Mouse (Mus musculus): ENCODE results near the gene Ptdss2. TPM values are rescaled to one million over a fixed set of nuclear protein-coding genes. Genes with fewer than 3 reads are reported as not detected.
A peak's percentile ranks its signal among the peaks of the same experiment; 100 is the strongest.

The Ptdss2 gene
- polyA plus RNA-seq, 1 experiment: 71.5 TPM

GRCm38 (mm10) chr7:141173323-141173850, 51.2 kb downstream of the Ptdss2 start:
- no peaks in the 10 kb centered on the region for H3K27me3 ChIP-seq (replicated peaks; ENCODE audit: control insufficient read depth, insufficient read depth, low read length)
- DNase-seq: no peak
- TF ChIP-seq POLR2A (IDR thresholded peaks at IDR 0.05; ENCODE audit: low read depth, low read length) (no peak), CTCF (conservative IDR thresholded peaks at IDR 0.05; ENCODE audit: insufficient read depth, insufficient read length, low read depth, low read length) (no peak)
- H3K27ac ChIP-seq (ENCODE audit: insufficient read depth, low read depth, low read length): peak overlapping the region; percentile 70
- H3K4me1 ChIP-seq (ENCODE audit: control insufficient read depth, insufficient read depth, low read length): peaks cover 15% of the 10 kb centered on the region; the same call in 1 of the 2 replicates
- H3K36me3 ChIP-seq (ENCODE audit: control insufficient read depth, insufficient read depth, low read length): no peaks in the 10 kb centered on the region
- H3K4me3 ChIP-seq (ENCODE audit: insufficient read depth, low read depth, low read length): peak overlapping the region; percentile 72; the same call in 1 of the 2 replicates
- 65% methylated on average over 5 of the region's 5 CpGs for WGBS

GRCm38 (mm10) chr7:141175068-141175467, 52.9 kb downstream of the Ptdss2 start:
- Histone ChIP-seq H3K27me3 (replicated peaks; ENCODE audit: control insufficient read depth, insufficient read depth, low read length) (no peaks in the 10 kb centered on the region), H3K36me3 (ENCODE audit: control insufficient read depth, insufficient read depth, low read length) (no peaks in the 10 kb centered on the region), H3K27ac (ENCODE audit: insufficient read depth, low read depth, low read length) (no peak overlapping the region), H3K4me1 (ENCODE audit: control insufficient read depth, insufficient read depth, low read length) (peaks cover 8% of the 10 kb centered on the region; the same call in 1 of the 2 replicates), H3K4me3 (ENCODE audit: insufficient read depth, low read depth, low read length) (no peak overlapping the region)
- DNase-seq: no peak
- 85% methylated on average over 4 of the region's 4 CpGs for WGBS
- TF ChIP-seq POLR2A (IDR thresholded peaks at IDR 0.05; ENCODE audit: low read depth, low read length) (no peak), CTCF (conservative IDR thresholded peaks at IDR 0.05; ENCODE audit: insufficient read depth, insufficient read length, low read depth, low read length) (no peak; the same call in 1 of the 2 replicates)

DNA sequence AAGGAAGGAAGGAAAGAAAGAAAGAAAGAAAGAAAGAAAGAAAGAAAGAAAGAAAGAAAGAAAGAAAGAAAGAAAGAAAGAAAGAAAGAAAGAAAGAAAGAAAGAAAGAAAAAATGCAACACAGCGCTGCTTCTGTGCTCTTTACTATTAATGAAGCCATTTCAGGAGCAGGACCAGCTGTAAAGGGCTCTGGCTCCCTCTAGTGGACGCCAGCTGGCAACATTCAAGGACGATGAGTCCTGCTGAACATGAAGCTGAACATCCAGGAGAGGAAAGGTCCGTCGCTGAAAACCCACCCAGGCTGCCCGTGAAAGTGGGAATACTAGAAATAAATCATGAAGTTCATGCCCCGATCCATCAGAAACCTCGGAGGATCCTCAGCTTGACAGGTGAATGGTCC, 54.0 kb downstream of the Ptdss2 start:
- peaks cover 8% of the 10 kb centered on the region; the same call in 1 of the 2 replicates for H3K4me1 ChIP-seq (ENCODE audit: control insufficient read depth, insufficient read depth, low read length)
- no peak overlapping the region for H3K4me3 ChIP-seq (ENCODE audit: insufficient read depth, low read depth, low read length)
- H3K36me3 ChIP-seq (ENCODE audit: control insufficient read depth, insufficient read depth, low read length): no peaks in the 10 kb centered on the region
- WGBS: 2% methylated on average over 8 of the region's 8 CpGs
- H3K27me3 ChIP-seq (replicated peaks; ENCODE audit: control insufficient read depth, insufficient read depth, low read length): no peaks in the 10 kb centered on the region
- H3K27ac ChIP-seq (ENCODE audit: insufficient read depth, low read depth, low read length): no peak overlapping the region
- DNase-seq: peak; percentile 93
- TF ChIP-seq POLR2A (IDR thresholded peaks at IDR 0.05; ENCODE audit: low read depth, low read length) (no peak), CTCF (conservative IDR thresholded peaks at IDR 0.05; ENCODE audit: insufficient read depth, insufficient read length, low read depth, low read length) (peak; percentile 98)

GRCm38 (mm10) chr7:141188194-141188593, 66.0 kb downstream of the Ptdss2 start:
- no peak for TF ChIP-seq POLR2A (IDR thresholded peaks at IDR 0.05; ENCODE audit: low read depth, low read length)
- no peak for TF ChIP-seq CTCF (conservative IDR thresholded peaks at IDR 0.05; ENCODE audit: insufficient read depth, insufficient read length, low read depth, low read length)
- no peaks in the 10 kb centered on the region for H3K27me3 ChIP-seq (replicated peaks; ENCODE audit: control insufficient read depth, insufficient read depth, low read length)
- peaks cover 5% of the 10 kb centered on the region; the same call in 1 of the 2 replicates for H3K4me1 ChIP-seq (ENCODE audit: control insufficient read depth, insufficient read depth, low read length)
- H3K4me3 ChIP-seq (ENCODE audit: insufficient read depth, low read depth, low read length): no peak overlapping the region
- H3K27ac ChIP-seq (ENCODE audit: insufficient read depth, low read depth, low read length): no peak overlapping the region
- no peak for DNase-seq
- peaks cover 2% of the 10 kb centered on the region; the same call in 1 of the 2 replicates for H3K36me3 ChIP-seq (ENCODE audit: control insufficient read depth, insufficient read depth, low read length)
- WGBS: 86% methylated on average over 3 of the region's 3 CpGs

DNA sequence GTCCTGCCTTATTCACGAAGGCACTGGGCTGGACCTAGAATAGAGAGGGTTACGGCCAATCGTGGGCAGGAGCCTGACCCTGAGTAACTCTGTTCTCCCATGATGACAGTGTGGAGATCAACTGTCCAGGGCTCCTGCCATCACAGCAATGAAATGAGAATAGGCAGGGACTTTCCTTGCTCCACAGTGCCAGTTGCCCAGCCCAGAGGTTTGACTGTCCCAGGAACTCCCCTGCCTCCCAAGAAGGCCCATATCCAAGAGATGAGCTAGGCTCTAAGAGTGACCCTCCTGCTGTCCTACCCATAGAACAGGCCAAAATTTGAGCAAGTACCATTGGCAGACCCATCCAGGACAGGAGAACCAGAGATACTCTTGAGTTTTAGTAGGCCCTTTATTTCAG, 66.6 kb downstream of the Ptdss2 start:
- TF ChIP-seq CTCF (conservative IDR thresholded peaks at IDR 0.05; ENCODE audit: insufficient read depth, insufficient read length, low read depth, low read length) (no peak), POLR2A (IDR thresholded peaks at IDR 0.05; ENCODE audit: low read depth, low read length) (no peak)

GRCm38 (mm10) chr7:141190220-141190619, 68.0 kb downstream of the Ptdss2 start:
- no peak for TF ChIP-seq POLR2A (IDR thresholded peaks at IDR 0.05; ENCODE audit: low read depth, low read length)
- TF ChIP-seq CTCF (conservative IDR thresholded peaks at IDR 0.05; ENCODE audit: insufficient read depth, insufficient read length, low read depth, low read length): no peak
- DNase-seq: no peak
- WGBS: 85% methylated on average over 3 of the region's 3 CpGs

More for the DNA sequence above, 66.6 kb downstream of the Ptdss2 start:
- 82% methylated on average over 3 of the region's 3 CpGs for WGBS
- Histone ChIP-seq H3K4me1 (ENCODE audit: control insufficient read depth, insufficient read depth, low read length) (peaks cover 5% of the 10 kb centered on the region; the same call in 1 of the 2 replicates), H3K27me3 (replicated peaks; ENCODE audit: control insufficient read depth, insufficient read depth, low read length) (no peaks in the 10 kb centered on the region), H3K36me3 (ENCODE audit: control insufficient read depth, insufficient read depth, low read length) (peaks cover 2% of the 10 kb centered on the region; the same call in 1 of the 2 replicates), H3K4me3 (ENCODE audit: insufficient read depth, low read depth, low read length) (no peak overlapping the region), H3K27ac (ENCODE audit: insufficient read depth, low read depth, low read length) (no peak overlapping the region)
- no peak for DNase-seq

GRCm38 (mm10) chr7:141191036-141191435, 68.9 kb downstream of the Ptdss2 start:
- no peaks in the 10 kb centered on the region for H3K27me3 ChIP-seq (replicated peaks; ENCODE audit: control insufficient read depth, insufficient read depth, low read length)
- 0 out of 2 replicates have a peak overlapping the region, but pooled peaks have one; percentile 1 for H3K27ac ChIP-seq (ENCODE audit: insufficient read depth, low read depth, low read length)
- H3K4me3 ChIP-seq (ENCODE audit: insufficient read depth, low read depth, low read length): no peak overlapping the region
- peak; percentile 71 for DNase-seq
- peaks cover 2% of the 10 kb centered on the region; the same call in 1 of the 2 replicates for H3K36me3 ChIP-seq (ENCODE audit: control insufficient read depth, insufficient read depth, low read length)
- H3K4me1 ChIP-seq (ENCODE audit: control insufficient read depth, insufficient read depth, low read length): peaks cover 8% of the 10 kb centered on the region; the same call in 1 of the 2 replicates
- WGBS: 70% methylated on average over 14 of the region's 14 CpGs
- TF ChIP-seq CTCF (conservative IDR thresholded peaks at IDR 0.05; ENCODE audit: insufficient read depth, insufficient read length, low read depth, low read length): no peak
- TF ChIP-seq POLR2A (IDR thresholded peaks at IDR 0.05; ENCODE audit: low read depth, low read length): no peak

More at GRCm38 (mm10) chr7:141190220-141190619, 68.0 kb downstream of the Ptdss2 start:
- Histone ChIP-seq H3K27ac (ENCODE audit: insufficient read depth, low read depth, low read length) (no peak overlapping the region), H3K4me1 (ENCODE audit: control insufficient read depth, insufficient read depth, low read length) (peaks cover 8% of the 10 kb centered on the region; the same call in 1 of the 2 replicates), H3K27me3 (replicated peaks; ENCODE audit: control insufficient read depth, insufficient read depth, low read length) (no peaks in the 10 kb centered on the region), H3K36me3 (ENCODE audit: control insufficient read depth, insufficient read depth, low read length) (peaks cover 2% of the 10 kb centered on the region; the same call in 1 of the 2 replicates), H3K4me3 (ENCODE audit: insufficient read depth, low read depth, low read length) (no peak overlapping the region)

Data from kidney, adult 2 months (tissue).